Mouse (Mus musculus) stomach, postnatal 0 days (tissue): ENCODE data around the gene Nmur1. TPM values are rescaled to one million over a fixed set of nuclear protein-coding genes. Genes with fewer than 3 reads are reported as not detected.

ENCODE experiments used
- ATAC-seq: fragments of 200-750 bp; cut with Nextera tagmentation; 2 replicates; pipeline ENCODE4 v1.8.0; 2017; ENCODE audit not compliant: low FRiP score, low TSS enrichment
- DNase-seq: peaks from one replicate; pipeline ENCODE4 v3.0.0-alpha.2; 2016; ENCODE audit warnings: low spot score
- H3K27ac ChIP-seq: fragments of 300-500 bp; sonication (generic); replicated peaks from 2 replicates; pipeline ENCODE4 v1.5.1; 2014; ENCODE audit warnings: mild to moderate bottlenecking, control low read depth
- H3K27me3 ChIP-seq: fragments of 300-500 bp; sonication (generic); 2 replicates; pipeline ENCODE4 v1.6.1; 2014; ENCODE audit warnings: low read length; ENCODE audit not compliant: control insufficient read depth, insufficient read depth
- H3K36me3 ChIP-seq: fragments of 300-500 bp; sonication (generic); 2 replicates; pipeline ENCODE4 v1.6.1; 2014; ENCODE audit warnings: low read length, mixed read lengths; ENCODE audit not compliant: control insufficient read depth, insufficient read depth
- H3K4me1 ChIP-seq: fragments of 300-500 bp; sonication (generic); replicated peaks from 2 replicates; pipeline ENCODE4 v1.6.1; 2014; ENCODE audit warnings: antibody characterized with exemption; ENCODE audit not compliant: control insufficient read depth, insufficient read depth
- H3K4me2 ChIP-seq: fragments of 300-500 bp; sonication (generic); replicated peaks from 2 replicates; pipeline ENCODE4 v1.6.1; 2014; ENCODE audit warnings: low read depth, mild to moderate bottlenecking, control low read depth, moderate library complexity
- H3K4me3 ChIP-seq: fragments of 300-500 bp; sonication (generic); 2 replicates; pipeline ENCODE4 v1.5.1; 2014; ENCODE audit warnings: low read depth, low read length, control low read depth
- H3K9ac ChIP-seq: fragments of 300-500 bp; sonication (generic); 2 replicates; pipeline ENCODE4 v1.6.1; 2014; ENCODE audit warnings: mild to moderate bottlenecking, low read length, control low read depth, mixed read lengths
- H3K9me3 ChIP-seq: fragments of 300-500 bp; sonication (generic); 2 replicates; pipeline ENCODE4 v1.6.1; 2016; ENCODE audit warnings: low read length; ENCODE audit not compliant: control insufficient read depth
- CTCF ChIP-seq: IDR thresholded peaks from 2 replicates; pipeline ENCODE4 v1.5.1; 2016; ENCODE audit warnings: antibody characterized with exemption, low read depth, mild to moderate bottlenecking, moderate library complexity
- EP300 ChIP-seq: optimal IDR thresholded peaks from 2 replicates; pipeline ENCODE3; 2016; ENCODE audit warnings: antibody characterized with exemption
- WGBS: fragments of 180-500 bp; shearing (Covaris S2); extraction: QIAGEN DNeasy Blood & Tissue Kit; methylation state at CpG from one replicate; pipeline ENCODE4 v1.1.7; 2014; 5-methylcytosine and 5-hydroxymethylcytosine counted together
- polyA plus RNA-seq: library from polyadenylated mRNA; unstranded; fragments of >200 nt; fragmentation: Nextera tagmentation; extraction: Ambion mirVana; gene quantifications from 2 replicates; pipeline ENCODE4 v1.2.1, GENCODE M21; 2015

Nmur1 gene
- polyA plus RNA-seq, 1 experiment from 2014 or later, result 0.56 TPM

DNA sequence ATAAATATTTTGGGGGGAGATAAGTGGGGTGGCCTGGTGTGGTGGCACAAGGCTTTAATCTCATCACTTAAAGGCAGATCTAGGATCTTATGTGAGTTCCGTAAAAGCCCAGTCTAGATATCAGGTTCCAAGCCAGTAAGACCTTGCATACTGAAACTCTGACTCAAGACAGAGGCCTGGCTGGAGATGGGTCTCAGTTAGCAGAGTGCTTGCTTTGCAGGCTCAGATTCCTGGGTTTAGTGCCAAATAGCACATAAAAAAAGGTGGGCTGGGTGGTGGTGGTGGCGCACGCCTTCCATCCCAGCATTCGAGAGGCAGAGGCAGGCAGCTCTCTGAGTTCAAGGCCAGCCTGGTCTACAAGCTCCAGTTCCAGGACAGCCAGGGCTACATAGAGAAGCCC lies 43.8 kb upstream of the Nmur1 start:
- no peaks in the 10 kb centered on the region for H3K9me3 ChIP-seq
- DNase-seq (no peak), ATAC-seq (no peak)
- no peak for TF ChIP-seq CTCF
- no peak for TF ChIP-seq EP300
- peak overlapping the region; percentile 83 for H3K27ac ChIP-seq
- peaks cover 9% of the 10 kb centered on the region for H3K4me1 ChIP-seq
- 91% methylated on average over 4 of the region's 4 CpGs for WGBS
- no peaks in the 10 kb centered on the region for H3K27me3 ChIP-seq
- no peak overlapping the region for H3K9ac ChIP-seq
- H3K36me3 ChIP-seq, result no peaks in the 10 kb centered on the region
- H3K4me3 ChIP-seq, result no peak overlapping the region
- H3K4me2 ChIP-seq, result no peak overlapping the region

DNA sequence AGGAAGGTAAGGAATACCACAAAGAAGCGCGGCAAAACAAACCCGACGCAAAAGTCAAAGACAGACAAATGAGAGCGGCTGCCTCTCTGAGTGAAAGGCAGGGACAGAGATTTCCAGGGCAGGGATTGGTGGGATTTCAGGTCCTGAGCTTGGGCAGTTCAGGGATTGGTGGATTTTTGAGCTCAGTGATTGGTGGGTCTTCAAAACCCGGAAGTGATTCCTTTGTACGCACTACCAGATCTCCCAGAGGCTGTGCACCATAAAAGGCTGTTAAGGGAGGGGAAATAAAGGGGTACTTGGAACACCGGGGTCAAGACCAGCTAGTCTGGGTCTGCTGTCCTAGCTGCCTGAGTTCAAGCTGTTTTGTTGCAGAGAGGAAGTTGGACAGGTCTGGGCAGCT lies 41.4 kb upstream of the Nmur1 start:
- H3K27me3 ChIP-seq, result no peaks in the 10 kb centered on the region
- no peak for TF ChIP-seq CTCF
- no peak for TF ChIP-seq EP300

DNA sequence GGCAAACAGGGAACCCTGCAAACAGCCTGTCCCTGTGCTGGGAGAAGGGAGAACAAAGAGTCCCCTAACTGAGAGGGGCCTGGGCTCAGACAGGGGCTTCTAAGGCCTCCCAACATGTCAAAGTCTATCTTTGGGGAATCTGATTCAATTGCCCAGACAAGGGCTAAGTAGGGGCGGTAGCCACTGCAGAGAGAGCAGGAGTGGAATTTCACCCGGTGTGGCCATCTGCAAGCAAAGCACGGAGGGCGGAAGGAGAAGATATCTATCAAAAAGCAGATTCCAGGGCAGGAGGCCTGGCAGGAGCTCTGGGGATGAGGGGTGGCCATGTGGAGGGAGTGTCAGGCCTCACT lies 38.8 kb upstream of the Nmur1 start:
- Histone ChIP-seq H3K36me3 (no peaks in the 10 kb centered on the region), H3K4me3 (no peak overlapping the region), H3K9me3 (no peaks in the 10 kb centered on the region), H3K4me1 (peaks cover 2% of the 10 kb centered on the region; the same call in 1 of the 2 replicates), H3K27me3 (no peaks in the 10 kb centered on the region), H3K9ac (peak overlapping the region; percentile 38; the same call in 1 of the 2 replicates), H3K27ac (peak overlapping the region; percentile 80), H3K4me2 (no peak overlapping the region)
- WGBS, result 38% methylated on average over 4 of the region's 4 CpGs
- no peak for ATAC-seq
- no peak for TF ChIP-seq CTCF
- TF ChIP-seq EP300, result no peak
- no peak for DNase-seq

More for the DNA sequence above, 41.4 kb upstream of the Nmur1 start:
- no peak overlapping the region for H3K27ac ChIP-seq
- no peak overlapping the region for H3K9ac ChIP-seq
- H3K4me2 ChIP-seq, result no peak overlapping the region
- H3K36me3 ChIP-seq, result no peaks in the 10 kb centered on the region
- peaks cover 6% of the 10 kb centered on the region for H3K4me1 ChIP-seq
- ATAC-seq (no peak), DNase-seq (no peak)
- H3K4me3 ChIP-seq, result no peak overlapping the region
- WGBS, result 87% methylated on average over 8 of the region's 8 CpGs
- H3K9me3 ChIP-seq, result no peaks in the 10 kb centered on the region

DNA sequence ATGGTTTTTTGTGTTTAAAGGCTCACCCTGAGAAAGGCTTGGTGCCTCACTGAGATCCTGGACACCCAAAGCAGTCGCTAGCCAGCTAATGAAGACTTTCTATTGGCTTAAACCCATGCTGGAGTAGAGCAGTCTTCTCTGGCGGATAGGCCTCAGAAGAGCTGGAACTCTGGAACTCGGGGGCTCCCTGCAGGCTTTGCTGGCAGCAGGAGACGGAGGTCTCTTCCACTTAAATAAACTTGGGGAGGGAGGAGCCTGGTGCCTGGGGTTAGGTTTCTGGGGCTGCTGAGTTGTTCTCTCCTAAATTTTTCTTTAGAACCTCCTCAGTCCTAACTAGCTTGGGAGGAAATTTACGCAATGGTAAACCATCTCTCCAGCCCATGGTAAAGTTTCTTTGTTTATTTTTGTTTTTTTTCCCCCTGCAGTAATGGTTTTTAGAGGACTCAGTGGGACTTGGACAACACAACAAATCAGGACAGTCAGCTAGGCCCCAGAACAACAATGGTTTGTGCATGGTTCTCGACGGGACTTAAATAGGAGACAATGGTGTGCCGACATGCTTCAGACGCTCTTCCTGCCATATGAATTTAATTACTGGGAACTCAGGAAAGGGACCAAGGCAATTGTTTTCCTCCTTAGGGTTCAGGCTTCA lies 38.3 kb upstream of the Nmur1 start:
- H3K9ac ChIP-seq, result peak overlapping the region; percentile 38; the same call in 1 of the 2 replicates
- TF ChIP-seq EP300, result no peak
- no peak for TF ChIP-seq CTCF
- ATAC-seq (no peak), DNase-seq (no peak)
- 0 out of 2 replicates have a peak, but pooled peaks cover 2% of the 10 kb centered on the region for H3K4me1 ChIP-seq
- H3K9me3 ChIP-seq, result no peaks in the 10 kb centered on the region
- H3K4me3 ChIP-seq, result no peak overlapping the region
- H3K4me2 ChIP-seq, result no peak overlapping the region
- H3K36me3 ChIP-seq, result no peaks in the 10 kb centered on the region
- peak overlapping the region; percentile 80 for H3K27ac ChIP-seq
- WGBS, result 61% methylated on average over 9 of the region's 9 CpGs
- H3K27me3 ChIP-seq, result no peaks in the 10 kb centered on the region

DNA sequence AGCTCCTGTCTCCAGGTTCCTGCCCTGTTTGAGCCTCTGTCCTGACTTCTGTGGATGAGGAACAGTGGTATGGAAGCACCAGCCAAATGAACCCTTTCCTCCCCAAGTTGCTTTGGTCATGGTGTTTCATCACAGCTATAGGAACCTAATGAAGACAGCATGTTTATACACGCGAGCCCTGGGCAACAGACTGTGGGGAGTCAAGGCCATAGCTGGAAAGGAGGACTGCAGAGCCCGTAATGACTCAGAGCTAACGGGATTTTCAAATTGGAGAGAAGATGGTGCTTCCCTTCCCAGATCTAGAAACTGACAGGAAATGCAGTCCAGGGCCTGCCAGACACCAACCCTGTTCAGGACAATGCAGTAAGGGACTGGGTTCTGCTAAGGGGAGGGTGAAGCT lies 33.3 kb upstream of the Nmur1 start:
- DNase-seq, result no peak
- H3K4me1 ChIP-seq, result 0 out of 2 replicates have a peak, but pooled peaks cover 2% of the 10 kb centered on the region
- H3K9me3 ChIP-seq, result no peaks in the 10 kb centered on the region
- WGBS, result 63% methylated on average over 4 of the region's 4 CpGs
- no peaks in the 10 kb centered on the region for H3K27me3 ChIP-seq
- no peak overlapping the region for H3K27ac ChIP-seq
- no peak for ATAC-seq
- H3K9ac ChIP-seq, result no peak overlapping the region
- no peak overlapping the region for H3K4me2 ChIP-seq
- no peak for TF ChIP-seq EP300
- TF ChIP-seq CTCF, result no peak
- no peak overlapping the region for H3K4me3 ChIP-seq
- no peaks in the 10 kb centered on the region for H3K36me3 ChIP-seq

DNA sequence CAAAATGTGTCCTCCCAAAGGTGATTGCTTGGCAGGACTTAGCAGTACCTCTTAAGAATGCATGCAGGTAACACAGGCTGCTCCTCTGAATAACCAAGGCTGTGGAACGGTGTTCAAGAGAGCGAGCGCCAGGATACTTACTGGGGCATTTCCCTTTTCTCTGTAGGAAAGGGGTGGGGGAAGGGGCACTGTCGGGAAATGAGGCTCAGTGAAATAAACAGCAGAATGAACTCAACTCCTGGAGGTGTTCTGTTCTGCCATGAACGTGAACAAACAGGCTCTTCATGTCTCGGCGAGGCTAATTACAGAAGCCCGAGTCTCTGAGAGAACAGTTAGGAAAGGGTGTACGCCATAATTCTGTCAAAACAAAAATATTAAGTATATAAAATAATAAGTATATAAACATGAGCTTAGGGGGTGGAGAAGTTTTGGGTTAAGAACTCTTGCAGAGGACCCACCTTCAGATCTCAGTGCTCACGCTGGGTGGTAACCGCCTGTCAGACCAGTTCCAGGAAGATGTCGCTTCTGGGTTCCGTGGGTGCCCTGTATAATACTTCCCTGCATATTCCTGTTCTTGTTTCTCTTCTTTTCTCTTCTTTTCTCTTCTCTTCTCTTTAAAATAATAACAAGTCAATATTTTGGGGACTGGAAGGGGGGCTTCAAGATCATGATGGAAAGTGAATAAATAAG lies 31.0 kb upstream of the Nmur1 start:
- H3K4me3 ChIP-seq, result no peak overlapping the region
- TF ChIP-seq CTCF (no peak), EP300 (no peak)

More for the DNA sequence above, 31.0 kb upstream of the Nmur1 start:
- Histone ChIP-seq H3K27ac (peak overlapping the region; percentile 58), H3K36me3 (no peaks in the 10 kb centered on the region), H3K4me2 (no peak overlapping the region), H3K4me1 (no peaks in the 10 kb centered on the region), H3K9ac (no peak overlapping the region), H3K9me3 (no peaks in the 10 kb centered on the region), H3K27me3 (no peaks in the 10 kb centered on the region)
- WGBS, result 41% methylated on average over 13 of the region's 13 CpGs
- ATAC-seq (no peak), DNase-seq (no peak)
